Mouse (Mus musculus) limb, embryonic 12.5 days (tissue): ENCODE measurements around the gene Rpusd4. TPM values are rescaled to one million over a fixed set of nuclear protein-coding genes. Genes with fewer than 3 reads are reported as not detected.
A peak's percentile ranks its signal among the peaks of the same experiment; 100 is the strongest.

Experiments used
- ATAC-seq: fragments of 200-750 bp; cut with Nextera tagmentation; 2 replicates; pipeline ENCODE4 v1.8.0; 2017; ENCODE audit warnings: low read depth, moderate TSS enrichment; ENCODE audit not compliant: insufficient number of reproducible peaks, insufficient read depth, low FRiP score, low TSS enrichment
- H3K27ac ChIP-seq: fragments of 300-500 bp; sonication (generic); 2 replicates; pipeline ENCODE4 v1.5.1; 2016; ENCODE audit warnings: mild to moderate bottlenecking, moderate library complexity
- H3K27me3 ChIP-seq: fragments of 300-500 bp; sonication (generic); 2 replicates; pipeline ENCODE4 v1.6.1; 2016; ENCODE audit warnings: mild to moderate bottlenecking, moderate library complexity
- H3K36me3 ChIP-seq: fragments of 300-500 bp; sonication (generic); 2 replicates; pipeline ENCODE4 v1.6.1; 2016; ENCODE audit warnings: mild to moderate bottlenecking, moderate library complexity
- H3K4me1 ChIP-seq: fragments of 300-500 bp; sonication (generic); replicated peaks from 2 replicates; pipeline ENCODE4 v1.6.1; 2016
- H3K4me2 ChIP-seq: fragments of 300-500 bp; sonication (generic); 2 replicates; pipeline ENCODE4 v1.6.1; 2016; ENCODE audit warnings: mild to moderate bottlenecking, moderate library complexity
- H3K4me3 ChIP-seq: fragments of 300-500 bp; sonication (generic); replicated peaks from 2 replicates; pipeline ENCODE4 v1.5.1; 2016; ENCODE audit warnings: mild to moderate bottlenecking
- H3K9ac ChIP-seq: fragments of 300-500 bp; sonication (generic); replicated peaks from 2 replicates; pipeline ENCODE4 v1.6.1; 2016; ENCODE audit warnings: mild to moderate bottlenecking, moderate library complexity
- H3K9me3 ChIP-seq: fragments of 300-500 bp; sonication (generic); 2 replicates; pipeline ENCODE4 v1.6.1; 2016; ENCODE audit warnings: mild to moderate bottlenecking, moderate library complexity
- WGBS: fragments of 180-500 bp; shearing (Covaris S2); methylation state at CpG from one replicate; pipeline ENCODE4 v1.1.7; 2016; 5-methylcytosine and 5-hydroxymethylcytosine counted together
- polyA plus RNA-seq: library from polyadenylated mRNA; unstranded; fragments of >200 nt; fragmentation: Nextera tagmentation; extraction: Ambion mirVana; gene quantifications from 2 replicates; pipeline ENCODE4 v1.2.1, GENCODE M21; 2016

Gene Rpusd4
- polyA plus RNA-seq, 1 experiment from 2014 or later = 34.3 TPM

DNA sequence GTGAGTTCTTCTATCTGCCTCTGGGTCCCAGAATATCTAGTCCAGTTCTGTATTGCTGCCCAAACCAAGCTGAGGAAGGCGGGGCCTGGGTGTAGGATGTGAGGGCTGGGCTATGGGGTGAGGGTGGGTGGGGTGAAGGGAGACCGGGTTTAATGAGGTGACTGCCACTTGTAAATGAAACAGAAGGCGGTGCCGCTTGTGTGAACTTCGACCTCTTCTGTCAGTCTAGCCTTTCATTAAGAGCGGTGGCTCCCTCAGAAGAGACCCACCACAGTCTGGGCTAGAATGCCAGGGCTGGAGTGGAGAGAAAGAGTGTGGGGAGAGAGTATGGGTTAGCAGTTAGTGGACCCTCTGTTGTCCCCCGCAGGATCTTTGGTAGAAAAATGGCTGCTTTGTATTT lies 22.3 kb downstream of the Rpusd4 start:
- WGBS = 15% methylated on average over 7 of the region's 7 CpGs
- no peak overlapping the region for H3K9ac ChIP-seq
- H3K9me3 ChIP-seq = no peaks in the 10 kb centered on the region
- no peak overlapping the region for H3K27ac ChIP-seq
- H3K36me3 ChIP-seq = no peaks in the 10 kb centered on the region
- H3K27me3 ChIP-seq = no peaks in the 10 kb centered on the region
- H3K4me3 ChIP-seq = no peak overlapping the region
- H3K4me2 ChIP-seq = no peak overlapping the region
- H3K4me1 ChIP-seq = peaks cover 29% of the 10 kb centered on the region
- peak; percentile 63; the same call in 1 of the 2 replicates for ATAC-seq

- H3K27me3 ChIP-seq = no peaks in the 10 kb centered on the region
These were observed 22.8 kb downstream of the Rpusd4 start for GRCm38 (mm10) chr9:35290417-35290816.

GRCm38 (mm10) chr9:35290916-35291315 lies 23.3 kb downstream of the Rpusd4 start:
- Histone ChIP-seq H3K9ac (no peak overlapping the region), H3K4me1 (peaks cover 29% of the 10 kb centered on the region), H3K9me3 (no peaks in the 10 kb centered on the region), H3K27me3 (no peaks in the 10 kb centered on the region), H3K4me2 (no peak overlapping the region), H3K27ac (no peak overlapping the region), H3K4me3 (no peak overlapping the region), H3K36me3 (no peaks in the 10 kb centered on the region)
- WGBS = 76% methylated on average over 4 of the region's 4 CpGs
- ATAC-seq = no peak

More at GRCm38 (mm10) chr9:35290417-35290816, 22.8 kb downstream of the Rpusd4 start:
- no peak overlapping the region for H3K9ac ChIP-seq
- H3K9me3 ChIP-seq = no peaks in the 10 kb centered on the region
- H3K4me3 ChIP-seq = no peak overlapping the region
- no peaks in the 10 kb centered on the region for H3K36me3 ChIP-seq
- no peak overlapping the region for H3K4me2 ChIP-seq
- ATAC-seq = no peak
- peaks cover 29% of the 10 kb centered on the region for H3K4me1 ChIP-seq
- H3K27ac ChIP-seq = no peak overlapping the region
- 91% methylated on average over 3 of the region's 3 CpGs for WGBS

DNA sequence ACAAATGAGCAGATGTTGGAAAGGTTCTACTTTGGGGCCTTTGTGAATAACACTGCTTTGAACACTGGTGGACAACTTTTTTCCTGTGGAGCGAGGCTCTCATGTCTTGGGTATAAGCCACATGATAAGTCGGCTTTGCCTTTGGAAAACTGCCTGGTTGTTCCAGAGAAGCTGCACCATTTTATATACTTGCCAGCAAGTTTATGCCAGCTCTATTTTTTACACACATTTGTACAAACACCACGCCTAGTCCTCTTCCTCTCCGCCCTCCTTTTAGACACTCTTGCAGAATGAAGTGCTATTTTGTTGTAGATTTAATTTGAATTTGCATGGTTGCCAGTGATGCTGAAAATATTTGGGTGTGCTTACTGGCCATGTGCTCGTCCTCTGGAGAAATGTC lies 25.8 kb downstream of the Rpusd4 start:
- H3K36me3 ChIP-seq = no peaks in the 10 kb centered on the region
- H3K4me2 ChIP-seq = no peak overlapping the region
- peaks cover 26% of the 10 kb centered on the region for H3K4me1 ChIP-seq
- H3K9me3 ChIP-seq = peaks cover 6% of the 10 kb centered on the region
- no peak for ATAC-seq
- no peaks in the 10 kb centered on the region for H3K27me3 ChIP-seq
- 91% methylated on average over 5 of the region's 5 CpGs for WGBS
- no peak overlapping the region for H3K4me3 ChIP-seq
- no peak overlapping the region for H3K27ac ChIP-seq
- H3K9ac ChIP-seq = no peak overlapping the region

- ATAC-seq = no peak
- H3K9me3 ChIP-seq = peaks cover 6% of the 10 kb centered on the region
- no peak overlapping the region for H3K9ac ChIP-seq
- no peaks in the 10 kb centered on the region for H3K27me3 ChIP-seq
- no peak overlapping the region for H3K4me3 ChIP-seq
- H3K36me3 ChIP-seq = no peaks in the 10 kb centered on the region
- H3K4me2 ChIP-seq = no peak overlapping the region
- H3K4me1 ChIP-seq = 0 out of 2 replicates have a peak, but pooled peaks cover under 1% of the 10 kb centered on the region
- no peak overlapping the region for H3K27ac ChIP-seq
These were observed 30.1 kb downstream of the Rpusd4 start for GRCm38 (mm10) chr9:35297791-35298190.

GRCm38 (mm10) chr9:35302172-35302571 lies 34.5 kb downstream of the Rpusd4 start:
- Histone ChIP-seq H3K9me3 (no peaks in the 10 kb centered on the region), H3K4me1 (no peaks in the 10 kb centered on the region; the same call in 1 of the 2 replicates), H3K27ac (no peak overlapping the region), H3K27me3 (no peaks in the 10 kb centered on the region), H3K9ac (no peak overlapping the region), H3K4me2 (no peak overlapping the region), H3K36me3 (no peaks in the 10 kb centered on the region), H3K4me3 (no peak overlapping the region)
- ATAC-seq = no peak
- 82% methylated on average over 3 of the region's 3 CpGs for WGBS

DNA sequence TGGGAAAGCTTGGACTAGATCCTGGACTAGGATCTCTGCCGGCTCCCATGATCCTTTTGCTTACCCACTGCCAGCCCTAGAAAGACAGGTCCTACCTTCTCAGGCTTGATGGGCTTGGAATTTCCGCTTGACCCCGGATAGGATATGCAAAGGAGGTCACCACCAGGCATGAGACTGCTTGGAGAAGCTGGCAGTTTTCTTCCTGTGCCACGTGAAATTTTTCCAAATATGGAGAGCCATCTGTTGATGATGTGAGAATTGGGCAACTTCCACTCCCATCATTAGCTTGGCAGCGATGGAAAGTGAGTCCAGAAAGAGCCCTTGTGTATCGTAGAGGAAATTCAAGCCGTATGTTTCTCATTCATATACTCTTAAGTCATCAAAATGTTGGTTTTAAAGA lies 39.8 kb downstream of the Rpusd4 start:
- H3K4me2 ChIP-seq = no peak overlapping the region
- H3K36me3 ChIP-seq = no peaks in the 10 kb centered on the region
- WGBS = 34% methylated on average over 7 of the region's 7 CpGs
- H3K4me1 ChIP-seq = peaks cover 7% of the 10 kb centered on the region
- H3K27ac ChIP-seq = peak overlapping the region; percentile 4; the same call in 1 of the 2 replicates
- no peaks in the 10 kb centered on the region for H3K27me3 ChIP-seq
- H3K9ac ChIP-seq = no peak overlapping the region
- H3K4me3 ChIP-seq = no peak overlapping the region
- ATAC-seq = no peak
- H3K9me3 ChIP-seq = no peaks in the 10 kb centered on the region

- H3K27me3 ChIP-seq = no peaks in the 10 kb centered on the region
- no peaks in the 10 kb centered on the region for H3K9me3 ChIP-seq
- H3K27ac ChIP-seq = peak overlapping the region; percentile 62
- no peak overlapping the region for H3K9ac ChIP-seq
- H3K4me1 ChIP-seq = peaks cover 35% of the 10 kb centered on the region
- no peak overlapping the region for H3K4me2 ChIP-seq
- ATAC-seq = no peak
- WGBS = 70% methylated on average over 6 of the region's 6 CpGs
- H3K4me3 ChIP-seq = no peak overlapping the region
- no peaks in the 10 kb centered on the region for H3K36me3 ChIP-seq
These were observed 42.7 kb downstream of the Rpusd4 start for GRCm38 (mm10) chr9:35310377-35310776.

GRCm38 (mm10) chr9:35312516-35312915 lies 44.9 kb downstream of the Rpusd4 start:
- Histone ChIP-seq H3K4me1 (peaks cover 48% of the 10 kb centered on the region), H3K27ac (no peak overlapping the region), H3K27me3 (no peaks in the 10 kb centered on the region), H3K9ac (no peak overlapping the region), H3K9me3 (no peaks in the 10 kb centered on the region), H3K4me2 (no peak overlapping the region), H3K36me3 (no peaks in the 10 kb centered on the region), H3K4me3 (no peak overlapping the region)
- ATAC-seq = no peak
- 42% methylated on average over 3 of the region's 3 CpGs for WGBS

- Histone ChIP-seq H3K36me3 (no peaks in the 10 kb centered on the region), H3K9me3 (no peaks in the 10 kb centered on the region), H3K9ac (0 out of 2 replicates have a peak overlapping the region, but pooled peaks have one; percentile 8), H3K4me1 (peaks cover 59% of the 10 kb centered on the region), H3K4me2 (no peak overlapping the region), H3K4me3 (no peak overlapping the region), H3K27me3 (no peaks in the 10 kb centered on the region), H3K27ac (peak overlapping the region; percentile 64)
- WGBS = 19% methylated on average over 4 of the region's 4 CpGs
- ATAC-seq = no peak
These were observed 45.9 kb downstream of the Rpusd4 start for GRCm38 (mm10) chr9:35313601-35314000.

- WGBS = 63% methylated on average over 1 of the region's 1 CpGs
- Histone ChIP-seq H3K36me3 (no peaks in the 10 kb centered on the region), H3K9ac (0 out of 2 replicates have a peak overlapping the region, but pooled peaks have one; percentile 8), H3K4me2 (no peak overlapping the region), H3K4me1 (peaks cover 65% of the 10 kb centered on the region), H3K27me3 (no peaks in the 10 kb centered on the region), H3K4me3 (no peak overlapping the region), H3K9me3 (no peaks in the 10 kb centered on the region), H3K27ac (peak overlapping the region; percentile 64; the same call in 1 of the 2 replicates)
- no peak for ATAC-seq
These were observed 46.6 kb downstream of the Rpusd4 start for GRCm38 (mm10) chr9:35314254-35314653.

GRCm38 (mm10) chr9:35316771-35317211 lies 49.1 kb downstream of the Rpusd4 start:
- peak overlapping the region; percentile 29; the same call in 1 of the 2 replicates for H3K27ac ChIP-seq

More at GRCm38 (mm10) chr9:35316771-35317211, 49.1 kb downstream of the Rpusd4 start:
- WGBS = 40% methylated on average over 3 of the region's 3 CpGs
- 0 out of 2 replicates have a peak overlapping the region, but pooled peaks have one; percentile 34 for H3K9ac ChIP-seq
- H3K36me3 ChIP-seq = no peaks in the 10 kb centered on the region
- H3K4me2 ChIP-seq = no peak overlapping the region; the same call in 1 of the 2 replicates
- ATAC-seq = no peak
- H3K4me3 ChIP-seq = no peak overlapping the region
- H3K27me3 ChIP-seq = 0 out of 2 replicates have a peak, but pooled peaks cover 4% of the 10 kb centered on the region
- peaks cover 71% of the 10 kb centered on the region for H3K4me1 ChIP-seq
- H3K9me3 ChIP-seq = no peaks in the 10 kb centered on the region
